8 mouse cellular contexts compared by ENCODE assay signal in genomic region chr13:28419950-28420381, GRCm38 (mm10).
A peak's percentile ranks its signal among the peaks of the same experiment; 100 is the strongest.
DNase-seq lines count a peak whose midpoint lies in the region; ATAC-seq and TF ChIP-seq lines count a peak whose summit lies in the region.

No protein-coding gene starts in this region.

- no peak for TF ChIP-seq EP300 in heart, postnatal 0 days (IDR thresholded peaks at IDR 0.05; ENCODE audit: low read depth)

- peak; percentile 62 for TF ChIP-seq POLR2A in olfactory bulb, adult 2 months (IDR thresholded peaks at IDR 0.05; ENCODE audit: insufficient read depth, low read depth, low read length)

- no peak overlapping the region for H3K9ac ChIP-seq in forebrain, embryonic 12.5 days
- peak overlapping the region; percentile 18; the same call in 1 of the 2 replicates for H3K9ac ChIP-seq in heart, postnatal 0 days (replicated peaks; ENCODE audit: low read depth, low read length)
- H3K9ac ChIP-seq in lung, embryonic 16.5 days (ENCODE audit: low read length), result no peak overlapping the region

- H3K4me1 ChIP-seq in forebrain, embryonic 12.5 days, result peaks cover 54% of the 10 kb centered on the region
- peaks cover 27% of the 10 kb centered on the region for H3K4me1 ChIP-seq in heart, postnatal 0 days (ENCODE audit: control insufficient read depth, insufficient read depth)
- peaks cover 43% of the 10 kb centered on the region for H3K4me1 ChIP-seq in lung, embryonic 16.5 days (replicated peaks; ENCODE audit: control insufficient read depth, insufficient read depth, low read length)
- H3K4me1 ChIP-seq in olfactory bulb, adult 2 months (ENCODE audit: control insufficient read depth, insufficient read depth, low read length), result no peaks in the 10 kb centered on the region

- peak; percentile 30 for TF ChIP-seq CTCF in heart, postnatal 0 days (IDR thresholded peaks at IDR 0.05; ENCODE audit: low read depth)
- no peak for TF ChIP-seq CTCF in olfactory bulb, adult 2 months (IDR thresholded peaks at IDR 0.05; ENCODE audit: insufficient read depth, low read depth, low read length)

- H3K36me3 ChIP-seq in forebrain, embryonic 12.5 days (replicated peaks), result no peaks in the 10 kb centered on the region
- no peaks in the 10 kb centered on the region for H3K36me3 ChIP-seq in heart, postnatal 0 days (replicated peaks; ENCODE audit: control insufficient read depth, insufficient read depth, low read length)
- H3K36me3 ChIP-seq in lung, embryonic 16.5 days (ENCODE audit: control insufficient read depth, insufficient read depth, low read length), result no peaks in the 10 kb centered on the region

- DNase-seq in urinary bladder, postnatal 14 days (ENCODE audit: low spot score), result peak; percentile 27
- no peak for DNase-seq in urinary bladder, postnatal 36 days (ENCODE audit: low spot score in 2 of 2)
- peak; percentile 64 for DNase-seq in heart, postnatal 0 days (ENCODE audit: low spot score)
- DNase-seq in layer of hippocampus, adult 18-20 months (ENCODE audit: low spot score in 2 of 2), result peak; percentile 78 to 86

- peak overlapping the region; percentile 34 for H3K4me2 ChIP-seq in forebrain, embryonic 12.5 days
- peak overlapping the region; percentile 63 for H3K4me2 ChIP-seq in heart, postnatal 0 days (ENCODE audit: low read depth, low read length)
- H3K4me2 ChIP-seq in lung, embryonic 16.5 days (ENCODE audit: low read depth, low read length), result peak overlapping the region; percentile 47

- H3K4me3 ChIP-seq in forebrain, embryonic 12.5 days (replicated peaks), result no peak overlapping the region
- peak overlapping the region; percentile 18 for H3K4me3 ChIP-seq in heart, postnatal 0 days (ENCODE audit: low read depth, low read length)
- peak overlapping the region; percentile 22; the same call in 1 of the 2 replicates for H3K4me3 ChIP-seq in lung, embryonic 16.5 days (ENCODE audit: low read length)
- H3K4me3 ChIP-seq in olfactory bulb, adult 2 months (ENCODE audit: insufficient read depth, low read depth, low read length), result peak overlapping the region; percentile 66

- 64% methylated on average over 16 of the region's 16 CpGs for WGBS in forebrain, embryonic 12.5 days
- WGBS in heart, postnatal 0 days, result 27% methylated on average over 16 of the region's 16 CpGs
- 47% methylated on average over 16 of the region's 16 CpGs for WGBS in lung, embryonic 16.5 days
- 9% methylated on average over 16 of the region's 16 CpGs for WGBS in olfactory bulb, adult 2 months

- no peaks in the 10 kb centered on the region for H3K9me3 ChIP-seq in forebrain, embryonic 12.5 days
- H3K9me3 ChIP-seq in heart, postnatal 0 days (replicated peaks; ENCODE audit: control insufficient read depth, low read length), result no peaks in the 10 kb centered on the region
- H3K9me3 ChIP-seq in lung, embryonic 16.5 days (ENCODE audit: control insufficient read depth, low read length), result no peaks in the 10 kb centered on the region

- ATAC-seq in forebrain, embryonic 12.5 days (ENCODE audit: low FRiP score), result no peak
- ATAC-seq in heart, postnatal 0 days (ENCODE audit: insufficient read depth, low read depth), result no peak
- no peak for ATAC-seq in lung, embryonic 16.5 days (ENCODE audit: low read depth)
- no peak for ATAC-seq in erythroid progenitor cell, adult 5-6 weeks (replicated peaks; ENCODE audit: low FRiP score, poor library complexity, severe bottlenecking)

- H3K27me3 ChIP-seq in forebrain, embryonic 12.5 days, result no peaks in the 10 kb centered on the region
- no peaks in the 10 kb centered on the region for H3K27me3 ChIP-seq in heart, postnatal 0 days (ENCODE audit: control insufficient read depth, insufficient read depth, low read length)
- H3K27me3 ChIP-seq in lung, embryonic 16.5 days (ENCODE audit: control insufficient read depth, insufficient read depth, low read depth, low read length), result no peaks in the 10 kb centered on the region

- H3K27ac ChIP-seq in forebrain, embryonic 12.5 days, result 0 out of 2 replicates have a peak overlapping the region, but pooled peaks have one; percentile 38
- peak overlapping the region; percentile 60 for H3K27ac ChIP-seq in heart, postnatal 0 days (ENCODE audit: low read depth)
- H3K27ac ChIP-seq in lung, embryonic 16.5 days (ENCODE audit: low read length), result 0 out of 2 replicates have a peak overlapping the region, but pooled peaks have one; percentile 12
- H3K27ac ChIP-seq in olfactory bulb, adult 2 months (ENCODE audit: insufficient read depth, low read depth, low read length), result peak overlapping the region; percentile 84

Comparison
In these comparisons a context has a peak if more than half of its experiments do, and no peak if none do; other contexts are left out.
1. DNase-seq: peak in urinary bladder, postnatal 14 days (single experiment), heart, postnatal 0 days (single experiment) and layer of hippocampus, adult 18-20 months (2 of 2); none in urinary bladder, postnatal 36 days (0 of 2).
2. H3K27ac ChIP-seq: peak in every context shown above with its lines; median percentile 84 in olfactory bulb, adult 2 months; 60 in heart, postnatal 0 days; 38 in forebrain, embryonic 12.5 days; 12 in lung, embryonic 16.5 days.
3. Peak in every context shown above with its lines, with median percentiles within 50 percentile points of each other: H3K4me2 ChIP-seq.